Mouse (Mus musculus): Measurements from ENCODE around the gene Igsf8. TPM values are rescaled to one million over a fixed set of nuclear protein-coding genes. Genes with fewer than 3 reads are reported as not detected.

The Igsf8 gene
- total RNA-seq, 2 experiments from 2014 or later = 7.6 to 10.6 TPM

DNA sequence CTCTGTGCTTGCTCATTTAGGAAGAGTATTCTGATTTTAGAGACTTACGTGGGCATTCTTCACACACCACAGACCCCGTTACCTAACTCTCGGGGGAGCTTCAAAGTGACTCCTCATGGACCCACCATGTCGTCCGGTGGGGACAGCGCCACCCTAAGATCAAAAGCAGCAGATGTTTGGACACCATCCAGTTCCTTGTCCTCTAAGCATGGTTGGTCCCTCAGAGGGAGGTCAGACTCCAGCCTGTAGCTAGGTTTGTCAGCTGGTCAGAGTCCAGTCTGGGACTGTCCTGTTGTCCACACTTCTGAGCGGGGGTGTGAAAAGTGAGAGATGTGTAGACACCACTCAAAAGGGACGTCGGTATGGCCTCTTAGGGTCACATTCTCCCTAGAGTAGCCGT, 85.3 kb downstream of the Igsf8 start:
- no peak for DNase-seq (ENCODE audit: low spot score)

DNA sequence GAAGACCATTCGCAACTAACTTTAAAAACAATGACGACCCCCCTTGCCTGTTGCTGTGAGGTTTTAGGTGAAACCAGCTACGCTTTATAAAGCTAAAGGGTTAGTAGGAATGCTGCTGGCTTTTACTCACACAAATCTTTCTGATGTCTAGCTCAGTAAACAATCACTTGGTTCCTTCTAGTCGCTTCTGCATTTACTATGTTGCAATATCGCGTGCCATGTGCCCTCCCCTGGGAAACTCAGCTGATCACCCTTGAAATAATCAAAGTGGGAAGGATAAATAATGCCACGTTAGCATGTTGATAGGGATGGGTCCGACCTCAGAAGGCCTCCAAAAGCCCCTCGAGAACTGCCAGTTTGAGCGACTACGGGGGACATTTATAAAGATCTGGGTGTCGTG, 85.9 kb downstream of the Igsf8 start:
- DNase-seq (ENCODE audit: low spot score) = no peak

GRCm38 (mm10) chr1:172349504-172349903, 88.1 kb downstream of the Igsf8 start:
- no peak for DNase-seq (ENCODE audit: low spot score)

GRCm38 (mm10) chr1:172349916-172350812, 88.7 kb downstream of the Igsf8 start:
- no peak for DNase-seq (ENCODE audit: low spot score)

DNA sequence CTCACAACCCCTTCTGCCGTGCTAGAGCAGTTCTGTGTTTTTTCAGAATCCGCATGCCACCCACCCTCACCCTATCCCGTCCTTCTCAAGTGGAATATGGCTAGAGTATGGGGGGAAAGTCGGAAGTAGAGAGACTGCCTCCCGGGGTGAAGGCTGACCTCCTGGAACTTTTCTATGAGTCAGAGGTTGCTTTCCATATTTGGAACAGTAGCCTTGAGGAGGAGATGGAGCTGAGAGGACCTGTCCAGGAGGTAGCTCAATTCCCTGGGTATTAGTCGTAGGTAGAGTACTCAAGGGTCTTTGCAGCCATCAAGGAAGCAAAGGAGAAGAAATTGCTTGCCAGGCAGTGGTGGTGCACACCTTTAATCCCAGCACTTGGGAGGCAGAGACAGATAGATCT, 90.6 kb downstream of the Igsf8 start:
- no peak for DNase-seq (ENCODE audit: low spot score)

GRCm38 (mm10) chr1:172352453-172352852, 91.0 kb downstream of the Igsf8 start:
- no peak for DNase-seq (ENCODE audit: low spot score)

GRCm38 (mm10) chr1:172355336-172355735, 93.9 kb downstream of the Igsf8 start:
- no peak for DNase-seq (ENCODE audit: low spot score)

DNA sequence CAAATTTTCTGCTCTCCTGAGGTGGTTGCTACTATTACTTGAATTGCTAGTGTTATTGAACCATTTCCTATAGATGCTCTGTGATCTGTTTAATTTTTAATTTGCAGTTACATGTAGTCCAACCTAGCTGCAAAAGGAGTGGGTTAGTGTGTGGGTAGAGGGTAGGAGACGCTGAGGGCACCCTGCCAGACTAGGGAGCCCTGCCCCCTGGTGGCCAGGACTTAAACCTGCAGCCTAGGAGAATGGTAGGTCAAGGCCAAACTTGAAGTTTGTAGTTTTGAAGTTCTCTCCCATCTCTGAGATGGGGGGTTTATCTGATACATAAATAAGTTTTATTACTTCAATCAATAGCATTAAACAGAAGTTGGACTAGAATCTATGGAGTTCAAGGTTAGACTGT, 96.1 kb downstream of the Igsf8 start:
- peak; percentile 63 for DNase-seq (ENCODE audit: low spot score)

DNA sequence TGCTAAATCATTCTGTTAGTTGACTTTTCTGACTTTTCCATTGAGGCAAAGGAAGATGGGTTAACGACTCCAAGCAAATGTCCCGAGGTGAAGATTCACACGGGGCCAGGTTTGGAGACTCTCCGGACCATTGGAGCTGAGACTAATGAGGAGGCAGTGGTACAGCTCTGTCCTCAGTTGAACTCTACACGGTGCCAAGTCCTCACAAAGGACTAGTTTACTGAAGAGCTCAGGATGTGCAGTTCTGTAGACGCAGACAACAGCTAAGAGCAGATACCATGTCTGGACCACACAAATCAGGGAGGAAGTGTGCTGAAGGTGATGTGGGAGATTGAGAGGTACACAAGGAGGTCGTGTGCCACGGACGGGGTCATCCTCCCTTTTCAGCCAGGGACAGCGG, 96.9 kb downstream of the Igsf8 start:
- no peak for DNase-seq (ENCODE audit: low spot score)

DNA sequence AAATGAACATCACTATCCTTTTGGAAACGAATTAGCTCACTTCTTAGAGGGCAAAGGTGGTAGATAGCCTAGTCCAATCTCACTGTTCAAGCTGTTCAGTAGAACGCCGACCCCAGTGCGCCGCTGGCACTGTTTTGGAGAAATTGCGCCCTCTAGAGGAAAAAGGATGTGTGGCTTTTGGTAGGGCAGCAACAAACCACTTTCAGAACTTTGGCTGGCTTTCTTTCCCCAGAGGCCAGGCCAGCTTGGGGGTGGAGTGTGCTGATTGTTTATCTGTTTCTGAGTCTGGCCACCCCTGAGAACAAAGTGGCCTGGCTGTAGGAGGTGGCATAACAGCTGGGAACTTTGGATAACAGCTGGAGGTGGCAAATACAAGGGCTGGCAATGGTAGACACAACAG, 103.2 kb downstream of the Igsf8 start:
- peak; percentile 21 for DNase-seq (ENCODE audit: low spot score)

DNA sequence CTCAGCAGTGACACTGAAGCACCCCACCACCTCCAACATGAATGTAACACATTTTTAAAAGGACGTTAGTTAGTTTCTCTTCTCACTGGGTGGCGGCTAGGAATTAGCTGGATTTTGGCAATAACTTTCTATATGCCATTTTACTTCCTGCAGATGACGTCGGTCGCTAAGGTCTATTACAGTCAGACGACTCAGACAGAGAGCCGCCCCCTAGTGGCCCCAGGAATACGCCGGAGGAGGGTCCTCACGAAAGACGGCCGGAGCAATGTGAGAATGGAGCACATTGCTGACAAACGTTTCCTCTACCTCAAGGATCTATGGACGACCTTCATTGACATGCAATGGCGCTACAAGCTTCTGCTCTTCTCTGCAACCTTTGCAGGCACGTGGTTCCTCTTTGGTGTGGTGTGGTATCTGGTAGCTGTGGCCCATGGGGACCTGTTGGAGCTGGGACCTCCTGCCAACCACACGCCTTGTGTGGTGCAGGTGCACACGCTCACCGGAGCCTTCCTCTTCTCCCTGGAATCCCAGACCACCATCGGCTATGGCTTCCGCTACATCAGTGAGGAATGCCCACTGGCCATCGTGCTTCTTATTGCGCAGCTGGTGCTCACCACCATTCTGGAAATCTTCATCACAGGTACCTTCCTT, 107.5 kb downstream of the Igsf8 start:
- peak; percentile 11 for DNase-seq (ENCODE audit: low spot score)

Other genes starting within 250 kb of the Igsf8 start
- under 1 TPM; 0.34 to 0.55 TPM for gene Vangl2, start 233.2 kb upstream of the Igsf8 start, total RNA-seq (2021)
- not detected for gene Nhlh1, start 204.1 kb upstream of the Igsf8 start, total RNA-seq (2021)
- gene Copa, start 179.1 kb upstream of the Igsf8 start, total RNA-seq (2021) = 10 to 100 TPM; 85.8 to 86.6 TPM
- 10 to 100 TPM; 24.7 to 24.8 TPM for gene Ncstn, start 178.8 kb upstream of the Igsf8 start, total RNA-seq (2021)
- 10 to 100 TPM; 74.8 to 76.0 TPM for gene Pex19, start 134.9 kb upstream of the Igsf8 start, total RNA-seq (2021)
- gene Dcaf8, start 113.6 kb upstream of the Igsf8 start, total RNA-seq (2021) = 100 to 1,000 TPM; 192 to 193 TPM
- gene Pea15a, start 54.8 kb upstream of the Igsf8 start, total RNA-seq (2021) = 10 to 100 TPM; 20.2 to 33.2 TPM
- gene Casq1, start 41.8 kb upstream of the Igsf8 start, total RNA-seq (2021) = 1,000 to 10,000 TPM; 2,670 to 3,214 TPM
- gene Atp1a4, start 3.2 kb upstream of the Igsf8 start, total RNA-seq (2021) = under 1 TPM; 0.40 to 0.43 TPM
- 1,000 to 10,000 TPM in 1 of 2 experiments, 100 to 1,000 TPM in 1; 896 to 1,049 TPM for gene Atp1a2, start 36.4 kb downstream of the Igsf8 start, total RNA-seq (2021)
- gene Kcnj9, start 67.7 kb downstream of the Igsf8 start, total RNA-seq (2021) = not detected
- gene Kcnj10, start 79.6 kb downstream of the Igsf8 start, total RNA-seq (2021) = under 1 TPM; 0.05 to 0.17 TPM
- gene Pigm, start 114.9 kb downstream of the Igsf8 start, total RNA-seq (2021) = 1 to 10 TPM; 3.0 to 3.3 TPM
- under 1 TPM; 0.28 to 0.30 TPM for gene Slamf9, start 213.7 kb downstream of the Igsf8 start, total RNA-seq (2021)
- gene Igsf9, start 220.1 kb downstream of the Igsf8 start, total RNA-seq (2021) = under 1 TPM in 1 of 2 experiments, not detected in 1; 0.19 TPM
- gene Tagln2, start 238.4 kb downstream of the Igsf8 start, total RNA-seq (2021) = 10 to 100 TPM; 14.0 to 28.7 TPM

Data from gastrocnemius, adult 18-20 months (tissue).